Mouse (Mus musculus): ENCODE data around the gene Rgl1. TPM values are rescaled to one million over a fixed set of nuclear protein-coding genes. Genes with fewer than 3 reads are reported as not detected.

The Rgl1 gene
- total RNA-seq, 1 experiment = 1.3 TPM

DNA sequence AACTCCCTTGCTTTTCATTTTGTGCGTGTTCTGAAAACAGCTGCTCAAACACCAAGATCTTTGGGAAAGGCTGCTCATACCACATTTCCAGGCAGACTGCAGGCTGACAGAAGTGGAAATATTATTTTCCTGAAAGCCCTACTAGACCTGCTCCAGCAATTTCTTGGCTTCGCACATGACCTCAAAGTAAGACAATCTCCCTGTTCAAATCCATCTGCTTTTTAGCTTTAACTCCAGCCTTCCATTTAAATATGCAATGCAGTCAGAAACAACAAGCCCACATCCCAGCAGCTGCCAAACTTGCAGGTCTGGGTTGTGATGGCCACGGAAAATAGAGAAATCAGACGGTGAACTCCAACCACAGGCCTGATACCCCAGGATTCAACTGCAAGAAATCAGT, 55.1 kb downstream of the Rgl1 start:
- Histone ChIP-seq H3K9me3 (ENCODE audit: control insufficient read depth, insufficient read depth, low read depth, low read length) (no peaks in the 10 kb centered on the region), H3K9ac (ENCODE audit: insufficient read depth, low read depth, low read length, poor library complexity, severe bottlenecking) (no peak overlapping the region), H3K27ac (ENCODE audit: insufficient read depth, low read depth, low read length, poor library complexity, severe bottlenecking) (no peak overlapping the region), H3K4me1 (ENCODE audit: control insufficient read depth in 2 of 2, insufficient read depth in 2 of 2, low read length in 2 of 2, poor library complexity in 1 of 2) (no peaks in the 10 kb centered on the region), H3K4me3 (ENCODE audit: insufficient read depth in 1 of 2, low read depth in 1 of 2, low read length in 2 of 2, poor library complexity in 1 of 2, severe bottlenecking in 1 of 2) (no peak overlapping the region), H3K36me3 (ENCODE audit: control insufficient read depth, insufficient read depth, low read length, poor library complexity, severe bottlenecking) (no peaks in the 10 kb centered on the region)
- TF ChIP-seq ZNF384 (IDR thresholded peaks at IDR 0.05; ENCODE audit: low read depth, low read length) (no peak), MAFK (IDR thresholded peaks at IDR 0.05; ENCODE audit: insufficient read depth, low read depth, low read length) (no peak), ZC3H11A (IDR thresholded peaks at IDR 0.05; ENCODE audit: borderline replicate concordance, low read depth, low read length) (no peak), CHD2 (IDR thresholded peaks at IDR 0.05; ENCODE audit: low read depth, low read length) (no peak), HCFC1 (IDR thresholded peaks at IDR 0.05; ENCODE audit: borderline replicate concordance, insufficient read depth, low read length) (no peak)
- DNase-seq (ENCODE audit: low read depth, low spot score) = no peak
- in situ Hi-C loops (cut with MboI; ENCODE audit: low sequenced_read_pairs in 2 of 2, unreplicated experiment in 2 of 2) = no loop called here

DNA sequence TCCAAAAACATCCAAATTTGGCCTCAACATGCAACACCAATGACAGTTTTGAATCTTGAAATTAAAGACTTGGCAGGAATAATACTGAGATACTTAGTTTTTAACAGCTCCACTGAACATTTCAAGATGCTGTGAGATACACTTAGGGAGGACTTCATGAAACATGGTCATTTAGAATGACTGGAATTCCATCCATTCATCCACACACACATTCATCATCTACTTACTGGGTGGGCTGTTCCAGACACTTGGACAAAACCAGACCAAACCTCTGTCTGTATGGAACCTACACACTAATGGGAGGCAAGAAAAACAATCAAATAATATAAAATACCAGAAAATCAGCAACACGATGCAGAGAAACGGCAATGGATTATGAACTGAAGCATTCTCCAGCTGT, 58.6 kb downstream of the Rgl1 start:
- Histone ChIP-seq H3K9me3 (ENCODE audit: control insufficient read depth, insufficient read depth, low read depth, low read length) (no peaks in the 10 kb centered on the region), H3K4me1 (ENCODE audit: control insufficient read depth in 2 of 2, insufficient read depth in 2 of 2, low read length in 2 of 2, poor library complexity in 1 of 2) (no peaks in the 10 kb centered on the region), H3K9ac (ENCODE audit: insufficient read depth, low read depth, low read length, poor library complexity, severe bottlenecking) (no peak overlapping the region), H3K36me3 (ENCODE audit: control insufficient read depth, insufficient read depth, low read length, poor library complexity, severe bottlenecking) (no peaks in the 10 kb centered on the region), H3K27ac (ENCODE audit: insufficient read depth, low read depth, low read length, poor library complexity, severe bottlenecking) (no peak overlapping the region), H3K4me3 (ENCODE audit: insufficient read depth in 1 of 2, low read depth in 1 of 2, low read length in 2 of 2, poor library complexity in 1 of 2, severe bottlenecking in 1 of 2) (no peak overlapping the region)
- in situ Hi-C loops (cut with MboI; ENCODE audit: low sequenced_read_pairs in 2 of 2, unreplicated experiment in 2 of 2) = no loop called here
- no peak for DNase-seq (ENCODE audit: low read depth, low spot score)
- no peak for TF ChIP-seq MAFK (IDR thresholded peaks at IDR 0.05; ENCODE audit: insufficient read depth, low read depth, low read length)
- no peak for TF ChIP-seq HCFC1 (IDR thresholded peaks at IDR 0.05; ENCODE audit: borderline replicate concordance, insufficient read depth, low read length)
- no peak for TF ChIP-seq ZC3H11A (IDR thresholded peaks at IDR 0.05; ENCODE audit: borderline replicate concordance, low read depth, low read length)
- TF ChIP-seq CHD2 (IDR thresholded peaks at IDR 0.05; ENCODE audit: low read depth, low read length) = no peak
- no peak for TF ChIP-seq ZNF384 (IDR thresholded peaks at IDR 0.05; ENCODE audit: low read depth, low read length)

DNA sequence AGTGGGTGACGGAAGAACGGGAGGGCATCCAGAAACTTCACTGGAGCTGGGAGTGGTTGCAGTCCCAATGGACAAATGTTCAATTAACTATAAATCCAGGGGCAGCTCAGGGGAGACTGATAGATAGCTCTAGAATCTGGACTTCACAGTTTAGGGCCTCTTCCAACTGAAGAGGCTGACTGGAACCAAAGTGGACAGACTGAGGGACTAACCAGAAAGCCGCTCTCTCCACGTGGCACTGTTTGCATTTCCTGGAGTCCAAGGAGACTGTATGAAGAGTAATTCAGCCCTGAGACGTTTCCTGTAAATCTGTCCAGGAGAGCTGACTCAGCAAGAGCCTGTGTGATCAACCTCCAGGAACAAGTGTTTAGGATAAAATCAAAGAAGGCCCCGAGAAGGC, 62.2 kb downstream of the Rgl1 start:
- Histone ChIP-seq H3K9ac (ENCODE audit: insufficient read depth, low read depth, low read length, poor library complexity, severe bottlenecking) (no peak overlapping the region), H3K4me3 (ENCODE audit: insufficient read depth in 1 of 2, low read depth in 1 of 2, low read length in 2 of 2, poor library complexity in 1 of 2, severe bottlenecking in 1 of 2) (no peak overlapping the region), H3K4me1 (ENCODE audit: control insufficient read depth in 2 of 2, insufficient read depth in 2 of 2, low read length in 2 of 2, poor library complexity in 1 of 2) (no peaks in the 10 kb centered on the region), H3K27ac (ENCODE audit: insufficient read depth, low read depth, low read length, poor library complexity, severe bottlenecking) (no peak overlapping the region), H3K9me3 (ENCODE audit: control insufficient read depth, insufficient read depth, low read depth, low read length) (no peaks in the 10 kb centered on the region), H3K36me3 (ENCODE audit: control insufficient read depth, insufficient read depth, low read length, poor library complexity, severe bottlenecking) (no peaks in the 10 kb centered on the region)
- in situ Hi-C loops (cut with MboI; ENCODE audit: low sequenced_read_pairs in 2 of 2, unreplicated experiment in 2 of 2) = no loop called here
- DNase-seq (ENCODE audit: low read depth, low spot score) = no peak
- 0 out of 2 replicates have a peak, but pooled peaks have one; percentile 38 for TF ChIP-seq MAFK (IDR thresholded peaks at IDR 0.05; ENCODE audit: insufficient read depth, low read depth, low read length)
- no peak for TF ChIP-seq HCFC1 (IDR thresholded peaks at IDR 0.05; ENCODE audit: borderline replicate concordance, insufficient read depth, low read length)

DNA sequence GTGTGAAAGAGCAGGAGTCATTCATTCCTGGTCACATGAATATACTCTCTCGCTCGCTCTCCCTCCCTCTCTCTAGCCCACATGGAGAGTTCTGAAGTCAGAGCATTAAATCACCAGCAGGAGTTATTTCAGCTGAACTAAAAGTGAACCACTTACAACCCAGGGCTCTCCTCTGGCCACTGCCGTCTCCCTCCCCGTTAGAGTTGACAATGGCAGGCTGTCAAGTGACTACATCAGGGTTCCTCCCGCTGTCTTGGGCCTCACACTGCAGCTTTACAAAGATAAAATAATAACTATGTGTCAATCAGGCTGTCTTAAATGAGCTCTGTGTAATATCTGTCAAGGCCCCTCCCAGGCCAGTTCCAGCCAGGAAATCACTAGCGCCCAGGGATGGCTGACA, 63.2 kb downstream of the Rgl1 start:
- Histone ChIP-seq H3K4me3 (ENCODE audit: insufficient read depth in 1 of 2, low read depth in 1 of 2, low read length in 2 of 2, poor library complexity in 1 of 2, severe bottlenecking in 1 of 2) (no peak overlapping the region), H3K9me3 (ENCODE audit: control insufficient read depth, insufficient read depth, low read depth, low read length) (no peaks in the 10 kb centered on the region), H3K9ac (ENCODE audit: insufficient read depth, low read depth, low read length, poor library complexity, severe bottlenecking) (no peak overlapping the region), H3K36me3 (ENCODE audit: control insufficient read depth, insufficient read depth, low read length, poor library complexity, severe bottlenecking) (no peaks in the 10 kb centered on the region), H3K4me1 (ENCODE audit: control insufficient read depth in 2 of 2, insufficient read depth in 2 of 2, low read length in 2 of 2, poor library complexity in 1 of 2) (no peaks in the 10 kb centered on the region), H3K27ac (ENCODE audit: insufficient read depth, low read depth, low read length, poor library complexity, severe bottlenecking) (no peak overlapping the region)
- in situ Hi-C loops (cut with MboI; ENCODE audit: low sequenced_read_pairs in 2 of 2, unreplicated experiment in 2 of 2) = no loop called here
- TF ChIP-seq HCFC1 (IDR thresholded peaks at IDR 0.05; ENCODE audit: borderline replicate concordance, insufficient read depth, low read length) (no peak), CHD2 (IDR thresholded peaks at IDR 0.05; ENCODE audit: low read depth, low read length) (no peak), ZNF384 (IDR thresholded peaks at IDR 0.05; ENCODE audit: low read depth, low read length) (no peak), ZC3H11A (IDR thresholded peaks at IDR 0.05; ENCODE audit: borderline replicate concordance, low read depth, low read length) (no peak), MAFK (IDR thresholded peaks at IDR 0.05; ENCODE audit: insufficient read depth, low read depth, low read length) (no peak)
- no peak for DNase-seq (ENCODE audit: low read depth, low spot score)

DNA sequence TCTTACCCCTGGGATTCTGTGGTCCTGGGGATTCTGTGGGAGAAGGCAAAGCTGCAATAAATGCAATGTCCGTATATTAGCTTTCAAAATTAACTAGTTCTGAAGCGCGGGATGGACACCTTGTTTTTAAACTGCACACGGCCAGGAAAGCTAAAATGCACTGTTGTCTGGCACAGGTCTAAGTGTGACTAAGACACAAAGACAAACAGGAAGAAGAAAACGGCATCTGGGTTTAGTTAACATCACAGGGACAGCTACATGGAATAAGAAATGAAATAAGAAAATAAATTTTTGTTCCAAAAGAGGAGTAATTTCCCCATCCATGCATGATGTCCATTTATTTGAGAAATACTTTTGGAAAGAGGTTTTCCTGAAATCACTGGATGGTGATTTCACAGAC, 65.1 kb downstream of the Rgl1 start:
- TF ChIP-seq MAFK (IDR thresholded peaks at IDR 0.05; ENCODE audit: insufficient read depth, low read depth, low read length) (no peak), ZC3H11A (IDR thresholded peaks at IDR 0.05; ENCODE audit: borderline replicate concordance, low read depth, low read length) (no peak), HCFC1 (IDR thresholded peaks at IDR 0.05; ENCODE audit: borderline replicate concordance, insufficient read depth, low read length) (no peak), ZNF384 (IDR thresholded peaks at IDR 0.05; ENCODE audit: low read depth, low read length) (no peak), CHD2 (IDR thresholded peaks at IDR 0.05; ENCODE audit: low read depth, low read length) (no peak)
- no peaks in the 10 kb centered on the region for H3K36me3 ChIP-seq (ENCODE audit: control insufficient read depth, insufficient read depth, low read length, poor library complexity, severe bottlenecking)
- no peak overlapping the region for H3K27ac ChIP-seq (ENCODE audit: insufficient read depth, low read depth, low read length, poor library complexity, severe bottlenecking)
- H3K9me3 ChIP-seq (ENCODE audit: control insufficient read depth, insufficient read depth, low read depth, low read length) = no peaks in the 10 kb centered on the region
- in situ Hi-C loops (cut with MboI; ENCODE audit: low sequenced_read_pairs in 2 of 2, unreplicated experiment in 2 of 2) = no loop called here
- H3K4me1 ChIP-seq (ENCODE audit: control insufficient read depth in 2 of 2, insufficient read depth in 2 of 2, low read length in 2 of 2, poor library complexity in 1 of 2) = no peaks in the 10 kb centered on the region
- no peak overlapping the region for H3K9ac ChIP-seq (ENCODE audit: insufficient read depth, low read depth, low read length, poor library complexity, severe bottlenecking)
- no peak for DNase-seq (ENCODE audit: low read depth, low spot score)
- H3K4me3 ChIP-seq (ENCODE audit: insufficient read depth in 1 of 2, low read depth in 1 of 2, low read length in 2 of 2, poor library complexity in 1 of 2, severe bottlenecking in 1 of 2) = no peak overlapping the region

Measured in ES-E14 (cell line).